Mouse (Mus musculus) stomach, postnatal 0 days (tissue): ENCODE measurements around the gene Dlg2.

Source experiments
- CTCF ChIP-seq: IDR thresholded peaks from 2 replicates; pipeline ENCODE4 v1.5.1; 2016; ENCODE audit warnings: antibody characterized with exemption, low read depth, mild to moderate bottlenecking, moderate library complexity
- EP300 ChIP-seq: optimal IDR thresholded peaks from 2 replicates; pipeline ENCODE3; 2016; ENCODE audit warnings: antibody characterized with exemption

- TF ChIP-seq CTCF (no peak), EP300 (no peak)
Measured at GRCm38 (mm10) chr7:92034256-92034655, 1557.8 kb downstream of the Dlg2 start.
